Mouse (Mus musculus) layer of hippocampus, adult 2 months (tissue): ENCODE measurements around the gene Rpl19. TPM values are rescaled to one million over a fixed set of nuclear protein-coding genes. Genes with fewer than 3 reads are reported as not detected.

Experiments
- DNase-seq, 2 experiments: peaks; one replicate each; pipeline ENCODE4 v3.0.0; 2022; ENCODE audit warnings: low spot score in 2 of 2
- H3K27ac ChIP-seq: fragments of 200-600 bp; 2 replicates; pipeline ENCODE4 v1.8.1; 2022
- H3K4me3 ChIP-seq: fragments of 200-600 bp; 2 replicates; pipeline ENCODE4 v1.8.1; 2022; ENCODE audit warnings: mild to moderate bottlenecking
- CTCF ChIP-seq: fragments of 200-600 bp; conservative IDR thresholded peaks from 2 replicates; pipeline ENCODE4 v1.8.1; 2022; ENCODE audit warnings: antibody characterized with exemption, mild to moderate bottlenecking, moderate library complexity
- total RNA-seq, 2 experiments: library from RNA; stranded (reverse); gene quantifications; 2 replicates each; pipeline ENCODE4 v1.2.3; 2021

Gene Rpl19
- total RNA-seq, 2 experiments from 2014 or later: 615 to 621 TPM

GRCm38 (mm10) chr11:98037871-98038270 lies 11.4 kb downstream of the Rpl19 start:
- no peak for TF ChIP-seq CTCF
- DNase-seq: peak in 1 of 2 experiments; percentile 55
- no peak overlapping the region for H3K27ac ChIP-seq
- no peak overlapping the region for H3K4me3 ChIP-seq

- Histone ChIP-seq H3K4me3 (no peak overlapping the region), H3K27ac (no peak overlapping the region)
- TF ChIP-seq CTCF: no peak
- DNase-seq: no peak
These were observed 14.5 kb downstream of the Rpl19 start for GRCm38 (mm10) chr11:98040975-98041374.

GRCm38 (mm10) chr11:98042741-98043140 lies 16.2 kb downstream of the Rpl19 start:
- no peak for DNase-seq
- Histone ChIP-seq H3K4me3 (no peak overlapping the region), H3K27ac (no peak overlapping the region)
- TF ChIP-seq CTCF: no peak

GRCm38 (mm10) chr11:98044074-98044473 lies 17.6 kb downstream of the Rpl19 start:
- H3K27ac ChIP-seq: no peak overlapping the region
- no peak for TF ChIP-seq CTCF
- no peak overlapping the region for H3K4me3 ChIP-seq
- DNase-seq: no peak

GRCm38 (mm10) chr11:98045596-98045995 lies 19.1 kb downstream of the Rpl19 start:
- DNase-seq: no peak
- H3K27ac ChIP-seq: no peak overlapping the region
- no peak overlapping the region for H3K4me3 ChIP-seq
- peak; percentile 42 for TF ChIP-seq CTCF

GRCm38 (mm10) chr11:98046466-98046865 lies 20.0 kb downstream of the Rpl19 start:
- no peak for DNase-seq
- no peak overlapping the region for H3K27ac ChIP-seq
- H3K4me3 ChIP-seq: no peak overlapping the region
- TF ChIP-seq CTCF: no peak

- peak in 1 of 2 experiments; percentile 70 for DNase-seq
These were observed 21.2 kb downstream of the Rpl19 start for GRCm38 (mm10) chr11:98047745-98048144.

GRCm38 (mm10) chr11:98049672-98050519 lies 23.4 kb downstream of the Rpl19 start:
- Histone ChIP-seq H3K4me3 (no peak overlapping the region), H3K27ac (no peak overlapping the region)
- no peak for DNase-seq
- no peak for TF ChIP-seq CTCF

More at GRCm38 (mm10) chr11:98047745-98048144, 21.2 kb downstream of the Rpl19 start:
- no peak for TF ChIP-seq CTCF
- no peak overlapping the region for H3K4me3 ChIP-seq
- H3K27ac ChIP-seq: no peak overlapping the region

- DNase-seq: no peak
These were observed 24.0 kb downstream of the Rpl19 start for GRCm38 (mm10) chr11:98050520-98050815.

GRCm38 (mm10) chr11:98050940-98051339 lies 24.4 kb downstream of the Rpl19 start:
- no peak for TF ChIP-seq CTCF
- Histone ChIP-seq H3K27ac (no peak overlapping the region), H3K4me3 (no peak overlapping the region)
- DNase-seq: no peak

More at GRCm38 (mm10) chr11:98050520-98050815, 24.0 kb downstream of the Rpl19 start:
- no peak for TF ChIP-seq CTCF
- Histone ChIP-seq H3K4me3 (no peak overlapping the region), H3K27ac (no peak overlapping the region)

GRCm38 (mm10) chr11:98051611-98052128 lies 25.2 kb downstream of the Rpl19 start:
- no peak for DNase-seq
- Histone ChIP-seq H3K27ac (no peak overlapping the region), H3K4me3 (peak overlapping the region; percentile 62)
- no peak for TF ChIP-seq CTCF

- no peak for DNase-seq
- TF ChIP-seq CTCF: no peak
- peak overlapping the region; percentile 62 for H3K4me3 ChIP-seq
- peak overlapping the region; percentile 32; the same call in 1 of the 2 replicates for H3K27ac ChIP-seq
These were observed 25.8 kb downstream of the Rpl19 start for GRCm38 (mm10) chr11:98052129-98052988.
